Mouse (Mus musculus) CD4-positive helper T cell, adult 2 months (primary cell): ENCODE results near the gene Sdcbp2.

Experiments used
- DNase-seq: peaks from one replicate; pipeline ENCODE4 v3.0.0-alpha.2; 2012; ENCODE audit warnings: low read depth, missing footprints, low spot score

Sdcbp2 gene

DNA sequence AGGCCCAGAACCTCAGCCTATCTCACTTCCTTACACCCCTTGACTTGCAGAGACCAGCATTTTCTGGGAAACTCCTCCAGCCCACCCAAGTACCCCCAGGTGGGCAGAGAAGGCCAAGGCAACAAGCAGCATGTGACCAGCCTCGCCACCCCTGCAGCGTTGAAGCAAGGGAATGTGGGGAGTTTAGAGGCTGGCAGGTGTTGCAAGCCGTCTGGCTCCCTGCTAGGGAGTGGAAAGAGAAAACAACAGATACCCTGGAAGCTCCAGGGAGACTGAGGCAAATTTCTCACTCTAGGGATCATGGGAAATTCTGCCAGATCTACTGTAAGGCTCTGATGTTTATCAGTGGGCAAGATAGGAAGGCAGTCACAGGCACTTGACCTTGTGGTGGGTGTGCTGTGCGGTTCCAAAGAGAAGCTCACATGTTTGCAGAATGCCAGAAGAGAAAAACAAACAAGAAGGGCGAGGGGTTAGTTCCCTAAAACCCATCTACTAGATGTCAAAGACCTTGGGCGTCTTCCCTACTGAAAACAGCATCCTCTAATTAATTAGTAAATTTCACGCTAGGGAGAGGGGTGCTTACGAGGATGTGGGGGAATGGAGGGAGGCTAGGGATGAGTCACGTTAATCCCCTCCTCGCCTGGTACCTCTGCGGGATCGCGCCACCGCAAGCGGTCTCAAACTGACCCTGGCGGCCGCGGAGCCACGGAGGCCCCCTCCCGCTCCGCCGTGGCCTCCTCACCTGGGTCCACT is 59.2 kb downstream of the Sdcbp2 start:
- no peak for DNase-seq

DNA sequence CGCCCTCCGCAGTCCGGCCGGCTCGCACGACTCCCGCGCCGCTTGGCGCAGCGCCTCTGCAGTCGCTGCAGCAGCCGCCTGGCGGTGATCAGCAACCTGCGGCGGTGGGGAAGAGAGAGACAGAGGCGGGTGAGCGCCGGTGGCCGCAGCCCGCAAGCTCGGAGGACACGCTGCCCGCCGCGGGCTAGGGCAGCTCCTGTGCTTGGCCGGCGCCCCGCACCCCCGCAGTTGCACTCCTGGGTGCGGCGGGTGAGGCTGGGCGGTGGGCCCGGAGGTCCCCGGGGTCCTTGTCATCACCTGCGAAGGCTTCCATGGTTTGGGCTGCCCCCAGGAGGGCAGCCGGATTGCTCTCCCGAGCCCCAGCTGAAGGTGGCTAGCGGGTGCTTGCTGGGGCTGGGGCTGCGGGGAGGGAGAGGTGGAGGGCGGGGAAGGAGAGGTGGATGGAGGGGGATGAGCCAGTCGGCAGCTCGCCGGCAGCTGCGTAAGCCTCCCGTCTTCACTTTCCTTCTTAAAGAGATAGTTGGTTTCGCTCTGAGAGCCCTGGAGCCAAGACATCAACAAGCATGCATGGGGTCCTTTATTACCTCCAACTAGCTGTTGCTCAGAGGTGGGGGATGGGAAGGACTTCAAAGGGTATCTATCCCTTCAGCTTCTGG is 59.9 kb downstream of the Sdcbp2 start, which contains the start of gene Snph:
Gene Snph (minus strand): TSS at position 435 of the 656 bp plus-strand sequence.
- peak; percentile 40 for DNase-seq

DNA sequence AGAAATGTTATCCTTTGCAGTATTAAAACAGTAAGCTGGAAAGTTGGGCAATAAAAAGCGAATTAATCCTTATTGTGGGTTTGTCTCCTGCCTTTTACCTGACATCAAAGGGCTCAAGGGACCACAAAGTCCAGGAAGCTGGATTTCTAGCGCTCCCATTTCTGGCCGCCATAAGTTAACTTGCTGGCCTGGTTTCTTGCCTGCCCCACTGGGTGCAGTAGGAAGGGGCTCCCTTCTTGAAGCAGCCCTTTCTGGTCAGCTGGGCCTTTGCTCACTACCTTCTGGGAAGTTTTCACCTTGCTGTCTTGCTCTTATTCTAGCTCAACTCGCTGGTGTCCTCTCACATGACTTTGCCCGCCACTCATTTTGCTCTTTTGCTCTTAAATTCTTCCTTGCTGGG is 60.6 kb downstream of the Sdcbp2 start:
- DNase-seq = no peak

DNA sequence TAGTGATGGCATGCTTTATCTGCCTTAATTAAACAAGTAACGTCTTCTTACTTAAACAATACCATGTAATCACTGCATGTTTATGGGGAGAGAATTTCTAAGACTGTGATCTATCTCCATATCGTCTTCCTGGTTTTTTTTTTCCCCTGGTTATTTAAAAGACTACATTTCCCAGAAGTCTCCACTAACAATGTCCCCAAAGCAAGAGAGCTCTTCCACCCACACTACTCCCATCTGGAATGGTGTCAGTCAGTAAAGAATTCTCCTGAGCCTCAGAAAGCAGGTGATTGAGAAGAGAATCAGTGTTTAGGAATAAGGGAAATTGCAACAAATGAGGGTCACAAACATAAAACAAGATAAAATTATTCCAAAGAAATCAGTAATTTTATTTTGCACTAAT is 62.5 kb downstream of the Sdcbp2 start:
- DNase-seq = no peak

DNA sequence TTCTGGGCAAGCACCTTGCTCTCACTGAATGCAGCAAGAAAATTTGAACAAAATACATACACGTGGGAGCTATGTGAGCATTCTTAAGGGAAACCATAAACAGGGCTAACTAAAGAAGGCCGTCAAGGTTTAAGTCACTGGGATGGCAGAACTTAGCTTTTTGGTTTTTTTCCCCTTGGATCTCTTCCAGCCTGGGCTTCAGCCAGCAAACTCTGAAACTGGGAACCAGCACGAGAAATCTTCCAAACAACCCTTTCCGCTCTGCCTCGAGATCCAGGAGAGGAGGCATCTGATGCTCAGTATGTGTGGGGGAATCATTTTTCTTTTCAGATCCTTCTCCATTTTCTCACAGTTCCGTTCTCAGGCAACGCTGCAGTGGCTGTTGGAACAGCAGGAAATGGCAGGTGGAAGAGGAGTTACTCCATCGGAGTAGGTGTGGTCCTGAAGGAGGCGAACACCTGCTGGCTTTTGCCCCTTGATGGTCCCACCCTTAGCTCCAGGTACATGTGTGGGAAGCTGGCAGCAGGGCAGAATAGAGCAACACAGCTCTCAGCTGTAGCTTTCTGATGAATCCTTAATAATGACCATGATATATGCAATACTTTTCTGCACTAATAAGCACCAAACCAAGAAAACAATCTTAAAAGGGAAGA is 63.1 kb downstream of the Sdcbp2 start:
- no peak for DNase-seq

DNA sequence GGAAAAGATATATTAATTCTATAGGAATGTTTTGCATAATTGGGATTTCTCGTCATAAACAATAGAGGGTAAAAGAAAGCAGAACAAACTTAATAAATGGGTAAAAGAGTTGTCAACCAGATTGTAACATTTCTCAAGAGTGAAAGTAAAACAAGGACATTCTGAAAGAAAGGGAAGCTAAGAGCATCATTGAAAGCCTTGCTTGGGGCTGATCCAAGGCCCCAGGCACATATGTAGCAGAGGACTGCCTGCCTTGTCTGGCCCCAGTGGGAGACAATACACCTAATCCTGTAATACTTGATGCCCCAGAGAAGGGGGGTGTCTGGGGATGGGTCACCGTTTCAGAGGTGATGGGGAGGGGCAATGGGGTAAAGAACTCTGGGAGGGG is 63.6 kb downstream of the Sdcbp2 start:
- no peak for DNase-seq
